Mouse (Mus musculus) liver, embryonic 16.5 days (tissue): Measurements from ENCODE around the gene Ddit4l. TPM values are rescaled to one million over a fixed set of nuclear protein-coding genes. Genes with fewer than 3 reads are reported as not detected.
"Not testable (repeated sequence)": the region's sequence is repeated elsewhere in the genome, so short reads cannot be mapped to it uniquely, and the experiment has no call there.

Experiments
- ATAC-seq: fragments of 200-750 bp; cut with Nextera tagmentation; 2 replicates; pipeline ENCODE4 v1.8.0; 2017; ENCODE audit warnings: low read depth, mild to moderate bottlenecking, moderate number of reproducible peaks, moderate library complexity
- H3K27ac ChIP-seq: fragments of 300-500 bp; sonication (generic); 2 replicates; pipeline ENCODE4 v1.5.1; 2014; ENCODE audit warnings: mild to moderate bottlenecking, low read length
- H3K27me3 ChIP-seq: fragments of 300-500 bp; sonication (generic); 2 replicates; pipeline ENCODE4 v1.6.1; 2014; ENCODE audit warnings: low read depth, low read length, mixed read lengths; ENCODE audit not compliant: control insufficient read depth, insufficient read depth
- H3K36me3 ChIP-seq: fragments of 300-500 bp; sonication (generic); 2 replicates; pipeline ENCODE4 v1.6.1; 2014; ENCODE audit warnings: mild to moderate bottlenecking; ENCODE audit not compliant: control insufficient read depth, insufficient read depth
- H3K4me1 ChIP-seq: fragments of 300-500 bp; sonication (generic); 2 replicates; pipeline ENCODE4 v1.6.1; 2014; ENCODE audit warnings: low read depth, low read length, mixed read lengths; ENCODE audit not compliant: control insufficient read depth
- H3K4me2 ChIP-seq: fragments of 300-500 bp; sonication (generic); 2 replicates; pipeline ENCODE4 v1.6.1; 2014; ENCODE audit warnings: low read depth, low read length, mixed read lengths
- H3K4me3 ChIP-seq: fragments of 300-500 bp; sonication (generic); 2 replicates; pipeline ENCODE4 v1.5.1; 2014; ENCODE audit warnings: low read depth, mild to moderate bottlenecking, low read length
- H3K9ac ChIP-seq: fragments of 300-500 bp; sonication (generic); 2 replicates; pipeline ENCODE4 v1.6.1; 2014; ENCODE audit warnings: low read depth, low read length
- H3K9me3 ChIP-seq: fragments of 300-500 bp; sonication (generic); replicated peaks from 2 replicates; pipeline ENCODE4 v1.6.1; 2016; ENCODE audit warnings: low read length; ENCODE audit not compliant: control insufficient read depth
- WGBS: fragments of 180-500 bp; shearing (Covaris S2); extraction: QIAGEN DNeasy Blood & Tissue Kit; methylation state at CpG from one replicate; pipeline ENCODE4 v1.1.7; 2014; ENCODE audit not compliant: insufficient replicate concordance; 5-methylcytosine and 5-hydroxymethylcytosine counted together
- polyA plus RNA-seq: library from polyadenylated mRNA; unstranded; fragments of >200 nt; fragmentation: Nextera tagmentation; extraction: Ambion mirVana; gene quantifications from 2 replicates; pipeline ENCODE4 v1.2.1, GENCODE M21; 2015

The Ddit4l gene
- polyA plus RNA-seq, 1 experiment from 2014 or later, result 1.4 TPM

DNA sequence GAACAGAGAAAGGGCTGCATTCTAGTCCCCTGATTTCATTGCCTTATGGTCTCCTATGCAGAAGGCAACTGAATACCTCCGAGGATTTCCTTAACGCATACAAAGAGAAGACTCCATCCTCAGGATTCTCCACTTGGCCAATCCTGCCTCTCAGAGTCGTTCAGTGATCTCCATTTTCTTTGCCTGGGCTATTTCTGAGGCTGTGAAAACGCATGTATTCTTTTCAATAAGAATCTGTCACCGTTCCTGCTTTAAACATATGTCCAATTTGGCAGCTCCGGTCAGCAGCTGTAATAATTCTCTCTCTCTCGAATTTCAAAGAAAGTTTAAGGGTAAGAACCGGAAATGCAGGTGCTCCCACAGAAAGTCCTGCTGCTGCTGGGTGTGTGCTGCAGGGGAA is 20.7 kb downstream of the Ddit4l start:
- Histone ChIP-seq H3K4me1 (no peaks in the 10 kb centered on the region), H3K4me2 (no peak overlapping the region), H3K27me3 (no peaks in the 10 kb centered on the region), H3K27ac (no peak overlapping the region), H3K4me3 (no peak overlapping the region), H3K9ac (no peak overlapping the region), H3K36me3 (no peaks in the 10 kb centered on the region), H3K9me3 (no peaks in the 10 kb centered on the region)
- no peak for ATAC-seq
- WGBS, result 57% methylated on average over 8 of the region's 8 CpGs

DNA sequence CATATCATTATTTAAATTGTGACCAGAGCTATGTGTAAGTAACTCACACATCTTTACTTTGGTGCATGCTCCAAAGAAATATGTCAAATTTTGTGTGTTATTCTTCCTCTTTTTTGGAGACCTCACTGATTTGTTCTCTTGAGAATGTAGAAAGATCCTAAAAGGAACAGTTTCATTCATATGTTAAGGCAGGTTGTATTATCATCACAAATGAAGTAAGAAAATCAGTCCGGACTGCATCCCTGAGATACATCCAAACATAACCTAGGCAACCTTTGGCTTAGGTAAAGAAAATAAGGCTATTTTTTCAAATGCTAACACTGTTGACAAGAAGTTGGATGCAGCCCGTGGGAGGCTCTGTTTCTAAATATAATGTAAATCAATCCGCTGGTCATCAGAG is 21.2 kb downstream of the Ddit4l start:
- Histone ChIP-seq H3K27me3 (no peaks in the 10 kb centered on the region), H3K9me3 (no peaks in the 10 kb centered on the region), H3K9ac (no peak overlapping the region), H3K36me3 (no peaks in the 10 kb centered on the region), H3K27ac (no peak overlapping the region), H3K4me2 (no peak overlapping the region), H3K4me1 (no peaks in the 10 kb centered on the region), H3K4me3 (no peak overlapping the region)
- 61% methylated on average over 3 of the region's 3 CpGs for WGBS
- no peak for ATAC-seq

DNA sequence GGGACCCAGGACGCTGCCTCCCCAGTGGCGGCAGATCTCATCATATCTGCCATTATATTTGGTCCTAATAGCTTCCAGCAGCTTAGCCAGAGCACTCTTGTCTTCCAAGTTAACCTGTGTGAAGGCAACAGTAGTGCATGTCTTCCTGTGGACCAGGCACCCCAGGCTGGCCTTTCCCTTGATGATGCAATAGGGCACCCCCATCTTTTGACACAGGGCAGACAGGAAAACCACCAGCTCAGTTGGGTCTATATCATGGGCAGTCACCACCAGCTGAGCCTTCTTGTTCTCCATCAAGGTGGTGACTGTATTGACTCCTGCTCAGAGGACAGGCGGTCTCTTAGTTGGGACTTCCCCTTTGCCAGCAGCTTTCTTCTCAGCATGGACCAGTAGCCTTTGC is 22.7 kb downstream of the Ddit4l start:
- Histone ChIP-seq H3K9me3 (no peaks in the 10 kb centered on the region), H3K4me1 (no peaks in the 10 kb centered on the region), H3K27me3 (no peaks in the 10 kb centered on the region), H3K4me2 (no peak overlapping the region), H3K36me3 (no peaks in the 10 kb centered on the region), H3K4me3 (no peak overlapping the region), H3K9ac (no peak overlapping the region), H3K27ac (no peak overlapping the region)
- 63% methylated on average over 3 of the region's 3 CpGs for WGBS
- ATAC-seq, result no peak

DNA sequence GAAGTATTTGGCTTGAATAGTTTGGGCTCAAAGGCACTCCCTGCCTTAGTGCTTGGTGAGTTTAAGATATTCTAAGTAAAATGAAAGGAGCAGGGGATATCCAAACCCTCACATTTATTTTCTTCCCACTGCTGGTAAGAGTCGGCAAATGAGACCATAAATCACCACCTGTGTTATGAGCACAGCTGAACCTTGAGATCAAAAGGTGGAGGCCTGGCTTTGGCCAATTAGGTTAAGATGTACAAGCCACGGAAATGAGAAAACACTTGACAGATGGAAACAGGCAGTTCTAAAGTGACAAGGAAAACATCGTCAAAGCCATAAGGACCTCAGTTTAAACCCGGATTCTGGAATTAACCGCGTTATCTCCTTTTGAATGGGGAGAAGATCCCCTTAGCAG is 23.5 kb downstream of the Ddit4l start:
- Histone ChIP-seq H3K4me3 (no peak overlapping the region), H3K36me3 (no peaks in the 10 kb centered on the region), H3K27ac (no peak overlapping the region), H3K9me3 (no peaks in the 10 kb centered on the region), H3K9ac (no peak overlapping the region), H3K4me1 (no peaks in the 10 kb centered on the region), H3K27me3 (no peaks in the 10 kb centered on the region), H3K4me2 (no peak overlapping the region)
- 71% methylated on average over 6 of the region's 6 CpGs for WGBS
- no peak for ATAC-seq

DNA sequence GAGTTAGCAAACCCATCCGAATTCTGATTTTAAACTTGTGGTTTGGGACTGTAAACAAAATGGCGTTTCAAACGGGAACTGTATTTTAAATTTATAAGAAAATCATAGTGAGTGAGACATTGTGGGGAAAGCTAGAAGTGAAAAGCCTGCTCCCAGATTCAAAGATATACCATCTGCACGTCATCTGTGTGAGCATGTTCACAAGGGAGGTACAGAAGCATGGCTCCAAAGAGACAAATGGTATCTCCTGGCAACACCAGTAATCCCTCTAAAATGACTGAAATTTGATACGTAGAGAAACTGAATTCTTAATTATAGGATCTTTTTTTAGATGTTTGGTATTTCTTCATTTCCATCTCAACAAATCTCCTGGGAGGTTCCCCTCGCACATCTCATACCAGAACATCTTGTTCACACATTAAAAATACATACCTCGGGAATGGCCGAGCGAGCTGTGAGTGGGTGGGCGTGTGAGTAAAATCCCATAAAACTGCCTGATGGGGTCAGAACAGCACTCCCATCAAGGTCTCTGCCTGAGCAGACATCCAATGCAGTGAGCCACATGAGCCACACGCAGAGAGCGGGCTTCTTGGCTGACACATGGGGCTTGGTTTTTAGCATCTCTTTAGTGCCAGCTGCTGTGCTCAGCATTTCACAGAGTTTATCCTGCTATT is 26.2 kb downstream of the Ddit4l start:
- H3K4me1 ChIP-seq, result no peaks in the 10 kb centered on the region
- H3K36me3 ChIP-seq, result no peaks in the 10 kb centered on the region
- H3K9ac ChIP-seq, result no peak overlapping the region
- WGBS, result 66% methylated on average over 12 of the region's 12 CpGs
- H3K4me3 ChIP-seq, result no peak overlapping the region
- no peak for ATAC-seq
- no peak overlapping the region for H3K4me2 ChIP-seq
- H3K27ac ChIP-seq, result no peak overlapping the region
- H3K27me3 ChIP-seq, result no peaks in the 10 kb centered on the region
- H3K9me3 ChIP-seq, result no peaks in the 10 kb centered on the region

DNA sequence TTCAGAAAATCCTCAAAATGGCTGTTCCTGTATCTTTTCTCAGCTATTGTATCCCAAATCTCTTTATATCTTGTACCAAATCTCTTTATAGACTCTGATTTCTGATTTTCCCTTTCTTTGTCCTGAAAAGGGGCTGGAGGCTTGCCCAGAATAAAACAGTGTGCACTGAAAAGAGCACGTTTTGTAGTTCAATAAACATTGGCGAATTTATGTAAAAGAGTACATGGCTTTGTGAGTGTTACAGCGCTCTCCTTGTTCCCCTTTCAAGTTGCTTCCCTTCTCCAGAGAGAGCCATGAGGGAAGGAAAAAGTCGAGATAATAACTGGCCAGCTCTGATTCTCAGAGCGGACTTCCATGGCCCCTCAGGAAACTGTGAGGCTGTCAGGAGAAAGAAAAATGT is 27.7 kb downstream of the Ddit4l start:
- Histone ChIP-seq H3K9ac (no peak overlapping the region), H3K9me3 (no peaks in the 10 kb centered on the region), H3K27me3 (no peaks in the 10 kb centered on the region), H3K36me3 (no peaks in the 10 kb centered on the region), H3K4me2 (no peak overlapping the region), H3K27ac (no peak overlapping the region), H3K4me3 (no peak overlapping the region), H3K4me1 (no peaks in the 10 kb centered on the region)
- no peak for ATAC-seq
- WGBS, result 52% methylated on average over 5 of the region's 5 CpGs

DNA sequence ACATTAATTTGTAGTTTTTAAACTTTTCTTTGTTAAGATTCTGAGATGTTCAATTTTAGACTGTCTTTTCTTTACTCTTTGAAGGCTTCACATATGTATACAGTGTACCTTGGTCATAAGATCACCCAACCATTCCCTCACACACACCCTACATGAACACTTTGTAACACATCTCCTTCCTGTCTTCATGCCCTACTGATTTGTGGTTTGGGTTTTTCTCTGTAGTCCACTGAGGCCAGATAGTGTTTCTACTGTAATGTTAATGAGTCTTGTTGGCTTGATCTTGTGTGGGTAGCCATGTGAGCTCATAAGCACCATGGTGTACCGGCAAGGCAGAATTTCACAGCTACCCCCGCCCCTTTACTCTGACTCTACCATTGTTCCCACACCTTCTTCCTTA is 31.4 kb downstream of the Ddit4l start:
- 77% methylated on average over 2 of the region's 2 CpGs for WGBS
- Histone ChIP-seq H3K36me3 (no peaks in the 10 kb centered on the region), H3K9ac (no peak overlapping the region), H3K4me3 (no peak overlapping the region), H3K4me2 (no peak overlapping the region), H3K27ac (no peak overlapping the region), H3K4me1 (no peaks in the 10 kb centered on the region), H3K9me3 (no peaks in the 10 kb centered on the region), H3K27me3 (no peaks in the 10 kb centered on the region)
- no peak for ATAC-seq

DNA sequence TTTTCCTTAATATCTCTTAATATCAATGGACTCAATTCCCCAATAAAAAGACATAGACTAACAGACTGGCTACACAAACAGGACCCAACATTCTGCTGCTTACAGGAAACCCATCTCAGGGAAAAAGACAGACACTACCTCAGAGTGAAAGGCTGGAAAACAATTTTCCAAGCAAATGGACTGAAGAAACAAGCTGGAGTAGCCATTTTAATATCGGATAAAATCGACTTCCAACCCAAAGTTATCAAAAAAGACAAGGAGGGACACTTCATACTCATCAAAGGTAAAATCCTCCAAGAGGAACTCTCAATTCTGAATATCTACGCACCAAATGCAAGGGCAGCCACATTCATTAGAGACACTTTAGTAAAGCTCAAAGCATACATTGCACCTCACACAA is 49.8 kb downstream of the Ddit4l start, which contains the start of gene Gm21962:
Gene Gm21962 (plus strand): TSS at position 301 of the 400 bp plus-strand sequence.
- no CpG with 5 or more reads among the region's 3 CpGs for WGBS
- not testable (repeated sequence) for H3K36me3 ChIP-seq, H3K27me3 ChIP-seq, H3K4me1 ChIP-seq, ATAC-seq, H3K4me3 ChIP-seq, H3K9me3 ChIP-seq, H3K4me2 ChIP-seq, H3K27ac ChIP-seq, H3K9ac ChIP-seq
